Mouse (Mus musculus) monocyte, adult 2 months (primary cell): ENCODE data around the gene Cd5l.
"Not testable (repeated sequence)": the region's sequence is repeated elsewhere in the genome, so short reads cannot be mapped to it uniquely, and the experiment has no call there.

Source experiments
- DNase-seq, 2 experiments: peaks; one replicate each; pipeline ENCODE4 v3.0.0; 2022; ENCODE audit warnings: low spot score in 2 of 2, low read depth in 1 of 2

The Cd5l gene

GRCm38 (mm10) chr3:87357581-87357980, at the start of gene Cd5l:
Gene Cd5l, plus strand, starts transcription at chr3:87357881.
- DNase-seq = no peak

- no peak for DNase-seq
Measured at GRCm38 (mm10) chr3:87309922-87310321, 47.8 kb upstream of the Cd5l start.

- no peak for DNase-seq
Measured at GRCm38 (mm10) chr3:87322557-87322956, 35.1 kb upstream of the Cd5l start.

- DNase-seq = no peak
Measured at GRCm38 (mm10) chr3:87323778-87324177, 33.9 kb upstream of the Cd5l start.

GRCm38 (mm10) chr3:87337899-87338298, 19.8 kb upstream of the Cd5l start:
- no peak for DNase-seq

- DNase-seq = not testable (repeated sequence)
Measured at GRCm38 (mm10) chr3:87350992-87351391, 6.7 kb upstream of the Cd5l start.

GRCm38 (mm10) chr3:87359215-87359614, 1.5 kb downstream of the Cd5l start:
- no peak for DNase-seq

GRCm38 (mm10) chr3:87360466-87360865, 2.8 kb downstream of the Cd5l start:
- DNase-seq = no peak

- DNase-seq = no peak
Measured at GRCm38 (mm10) chr3:87365691-87366090, 8.0 kb downstream of the Cd5l start.

- DNase-seq = no peak
Measured at GRCm38 (mm10) chr3:87367511-87367910, 9.8 kb downstream of the Cd5l start.

- no peak for DNase-seq
Measured at GRCm38 (mm10) chr3:87369181-87369580, 11.5 kb downstream of the Cd5l start.

- peak; percentile 9 to 26 for DNase-seq
Measured at GRCm38 (mm10) chr3:87376195-87377165, 18.8 kb downstream of the Cd5l start, which contains the start of gene Fcrl1. Gene Fcrl1, plus strand, starts transcription at chr3:87376387.

- DNase-seq = no peak
Measured at GRCm38 (mm10) chr3:87377228-87377627, 19.5 kb downstream of the Cd5l start.

- no peak for DNase-seq
Measured at GRCm38 (mm10) chr3:87377719-87378118, 20.0 kb downstream of the Cd5l start.

- not testable (repeated sequence) for DNase-seq
Measured at GRCm38 (mm10) chr3:87379641-87380315, 22.1 kb downstream of the Cd5l start.

GRCm38 (mm10) chr3:87381806-87382712, 24.4 kb downstream of the Cd5l start:
- DNase-seq = no peak

- no peak for DNase-seq
Measured at GRCm38 (mm10) chr3:87383308-87383707, 25.6 kb downstream of the Cd5l start.

GRCm38 (mm10) chr3:87385105-87385504, 27.4 kb downstream of the Cd5l start:
- DNase-seq = no peak

GRCm38 (mm10) chr3:87390935-87391334, 33.3 kb downstream of the Cd5l start:
- DNase-seq = no peak

- no peak for DNase-seq
Measured at GRCm38 (mm10) chr3:87398809-87399208, 41.1 kb downstream of the Cd5l start.

GRCm38 (mm10) chr3:87399906-87400305, 42.2 kb downstream of the Cd5l start:
- DNase-seq = no peak
